Mouse (Mus musculus) T-helper 17 cell (primary cell): ENCODE results near the gene Tbx1.
"Not testable (repeated sequence)": the region's sequence is repeated elsewhere in the genome, so short reads cannot be mapped to it uniquely, and the experiment has no call there.

Experiments used
- in situ Hi-C, 2 experiments: fragments of 300-600 bp; cut with MboI, MseI; formaldehyde crosslinking; loops; 1 replicate in 1 of 2; 2 replicates in 1 of 2; pipeline ENCODE4 v1.15.1; 2025; ENCODE audit warnings: high pct_unique_total_duplicates in 2 of 2

Gene Tbx1

GRCm38 (mm10) chr16:18554721-18555120 lies 35.8 kb downstream of the Tbx1 start:
- in situ Hi-C loops = no loop called here

DNA sequence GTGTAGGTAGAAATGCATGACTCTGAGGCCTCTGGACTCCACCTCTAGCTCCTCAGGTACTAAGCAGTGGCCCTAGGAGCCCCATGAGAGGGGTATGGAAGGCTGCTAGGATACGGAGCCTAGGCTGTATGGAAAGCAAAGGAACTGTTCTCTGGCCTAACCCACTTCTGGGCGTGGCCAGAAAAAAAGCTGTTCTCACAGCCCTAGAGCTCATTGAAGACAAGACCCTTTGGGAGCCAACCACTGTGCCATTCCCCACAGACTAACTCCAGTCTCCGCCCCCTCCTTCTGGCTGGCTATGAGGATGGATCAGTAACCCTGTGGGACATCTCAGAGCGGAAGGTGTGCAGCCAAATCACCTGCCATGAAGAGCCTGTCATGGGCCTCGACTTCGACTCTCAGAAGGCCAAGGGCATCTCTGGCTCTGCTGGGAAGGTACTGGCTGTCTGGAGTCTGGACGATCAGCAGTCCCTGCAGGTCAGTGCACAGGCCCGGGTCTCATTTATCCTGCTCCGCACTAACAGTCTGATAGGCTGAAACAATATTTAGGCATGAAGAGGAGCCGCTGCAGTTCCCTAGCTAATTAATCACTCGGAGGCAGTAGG lies 38.3 kb downstream of the Tbx1 start:
- in situ Hi-C loops = no loop called here

DNA sequence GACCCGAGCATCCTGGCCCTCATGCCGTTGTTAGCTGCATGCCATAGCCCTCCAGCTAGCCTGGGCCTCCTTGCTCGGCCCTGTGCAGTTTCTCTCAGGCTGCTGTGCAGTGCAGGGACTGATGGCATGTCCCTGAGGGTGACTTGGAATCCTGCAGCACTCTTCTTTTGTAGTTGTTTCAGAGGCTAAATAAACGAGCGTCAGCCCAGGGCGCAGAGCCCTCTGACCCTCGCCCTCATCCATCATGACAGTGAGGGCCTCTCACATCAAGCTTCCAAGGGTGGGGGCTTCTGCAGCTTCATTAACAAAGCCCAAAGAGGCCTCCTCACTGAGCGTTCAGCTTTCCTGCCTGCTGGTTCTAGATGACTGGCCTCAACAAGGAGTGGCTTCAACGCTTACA lies 38.9 kb downstream of the Tbx1 start:
- in situ Hi-C loops = no loop called here

DNA sequence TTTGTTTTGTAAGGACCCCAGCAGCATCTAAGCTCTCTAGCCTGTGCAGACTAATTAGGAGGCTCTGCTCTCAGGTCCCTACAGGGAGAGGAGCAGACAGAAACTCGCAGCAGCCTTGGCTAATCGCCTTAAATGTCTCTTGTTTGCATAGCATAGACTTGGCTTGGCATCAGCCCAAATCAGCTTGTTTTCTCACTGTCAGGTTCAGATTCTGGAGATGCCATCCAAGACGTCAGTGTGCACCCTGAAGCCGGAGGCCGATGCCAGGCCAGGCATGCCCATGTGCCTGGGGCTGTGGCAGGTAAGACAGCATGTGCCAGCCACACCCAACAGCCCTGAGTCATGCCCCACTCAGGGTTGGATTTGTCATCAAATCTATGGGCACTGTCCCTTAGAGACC lies 42.6 kb downstream of the Tbx1 start:
- in situ Hi-C loops = no loop called here

DNA sequence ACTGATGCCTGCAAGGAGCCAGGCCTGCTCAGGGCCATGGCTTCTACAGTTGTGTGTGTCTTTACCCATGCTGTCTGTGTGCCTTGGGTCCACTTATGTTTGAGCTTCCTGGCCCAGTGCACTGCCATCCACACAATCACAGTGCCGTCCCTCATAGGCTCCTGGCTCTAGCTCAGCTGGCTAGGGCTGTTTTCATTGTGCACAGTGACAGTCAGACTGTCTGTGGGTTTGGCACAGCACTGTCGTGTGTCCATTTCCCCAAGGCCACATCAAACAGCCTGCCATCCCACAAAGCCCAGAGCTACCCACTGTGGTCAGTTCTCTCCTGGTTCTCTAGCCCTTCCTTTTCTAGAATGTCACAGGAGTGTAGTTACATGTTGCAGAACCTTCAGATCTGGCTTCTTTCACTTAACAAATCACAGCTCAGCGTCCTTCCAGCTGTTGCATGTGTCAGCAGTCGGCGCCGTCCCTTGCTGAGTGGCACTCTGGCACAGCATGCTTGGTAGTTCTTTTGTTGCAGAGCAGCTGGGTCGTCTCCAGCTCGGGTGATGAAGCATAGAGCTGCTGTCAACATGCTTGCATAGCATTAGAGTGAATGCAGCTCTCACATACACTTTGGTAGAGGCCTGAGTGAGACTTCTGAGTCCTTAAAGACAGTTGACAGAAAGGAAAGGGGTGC lies 47.2 kb downstream of the Tbx1 start:
- in situ Hi-C loops = no loop called here

GRCm38 (mm10) chr16:18539281-18539680 lies 51.2 kb downstream of the Tbx1 start:
- in situ Hi-C loops = no loop called here

GRCm38 (mm10) chr16:18537407-18537990 lies 53.0 kb downstream of the Tbx1 start:
- in situ Hi-C loops = no loop called here

- in situ Hi-C loops = not testable (repeated sequence)
These were observed 57.4 kb downstream of the Tbx1 start for GRCm38 (mm10) chr16:18533061-18533460.
